Mouse (Mus musculus): ENCODE data around the gene Hif1an. TPM values are rescaled to one million over a fixed set of nuclear protein-coding genes. Genes with fewer than 3 reads are reported as not detected.

Gene Hif1an
- total and polyA plus RNA-seq, 3 experiments, result 8.3 to 29.2 (median 12.9) TPM

- H3K36me3 ChIP-seq (replicated peaks in 1 of 2; ENCODE audit: control insufficient read depth in 1 of 2, insufficient read depth in 1 of 2, low read length in 1 of 2), result peaks cover 30 to 36% of the 10 kb centered on the region in 2 experiments
- dilution Hi-C loops (cut with MboI; ENCODE audit: extremely low pct_ligation_motif_present, extremely low pct_unique_long_range_greater_than_20kb, low sequenced_read_pairs) (no loop called here), in situ Hi-C loops (cut with MboI; ENCODE audit: low pct_ligation_motif_present, low pct_unique_long_range_greater_than_20kb, low sequenced_read_pairs) (loop anchor here (10.0 kb wide), 1 partner anchor 180 kb away; no protein-coding TSS in a partner anchor)
- peak within 1 kb of the TSS; percentile 95 for H3K4me2 ChIP-seq (ENCODE audit: insufficient read depth, low read depth, poor library complexity, severe bottlenecking)
- peaks cover 3% of the 10 kb centered on the region for H3K27me3 ChIP-seq (replicated peaks)
- peaks cover 13% of the 10 kb centered on the region for H3K79me2 ChIP-seq (replicated peaks; ENCODE audit: control insufficient read depth, extremely low read depth, insufficient read depth, poor library complexity, severe bottlenecking)
- H3K9ac ChIP-seq (ENCODE audit: insufficient read depth, low read depth), result peak within 1 kb of the TSS; percentile 74
- no peaks in the 10 kb centered on the region for H3K9me3 ChIP-seq (replicated peaks; ENCODE audit: low read length)
- TF ChIP-seq CHD1 (IDR thresholded peaks at IDR 0.05; ENCODE audit: low read depth, low read length) (no peak), E2F4 (IDR thresholded peaks at IDR 0.05; ENCODE audit: insufficient replicate concordance, low read depth, low read length) (peak; percentile 72; the same call in 1 of the 2 replicates), SIN3A (IDR thresholded peaks at IDR 0.05; ENCODE audit: low read length) (peak; percentile 88), HCFC1 (IDR thresholded peaks at IDR 0.05; ENCODE audit: low read depth, low read length) (peak; percentile 84), POLR2A (IDR thresholded peaks at IDR 0.05; ENCODE audit: low read depth, low read length) (peak; percentile 97), MAZ (IDR thresholded peaks at IDR 0.05; ENCODE audit: low read depth, low read length) (no peak), BHLHE40 (IDR thresholded peaks at IDR 0.05; ENCODE audit: low read depth, low read length) (peak; percentile 20; the same call in 1 of the 2 replicates), EP300 (IDR thresholded peaks at IDR 0.05; ENCODE audit: low read length) (no peak), JUN (IDR thresholded peaks at IDR 0.05; ENCODE audit: insufficient read depth, low read depth, low read length) (no peak), TBP (conservative IDR thresholded peaks at IDR 0.05; ENCODE audit: low read depth, low read length) (peak; percentile 68; the same call in 1 of the 2 replicates), CTCF (conservative IDR thresholded peaks at IDR 0.05 in 1 of 2, IDR thresholded peaks at IDR 0.05 in 1 of 2; ENCODE audit: low read depth in 2 of 2, low read length in 2 of 2) (no peak), MXI1 (IDR thresholded peaks at IDR 0.05; ENCODE audit: low read depth, low read length) (peak; percentile 40; the same call in 1 of the 2 replicates), TCF12 (IDR thresholded peaks at IDR 0.05; ENCODE audit: low read depth, low read length) (peak; percentile 93), CHD2 (IDR thresholded peaks at IDR 0.05; ENCODE audit: low read length) (no peak), ETS1 (conservative IDR thresholded peaks at IDR 0.05; ENCODE audit: low read depth, low read length) (0 out of 2 replicates have a peak, but pooled peaks have one; percentile 19), USF1 (IDR thresholded peaks at IDR 0.05; ENCODE audit: low read depth, low read length) (no peak), MEF2A (IDR thresholded peaks at IDR 0.05; ENCODE audit: borderline replicate concordance, low read depth, low read length) (peak; percentile 45; the same call in 1 of the 2 replicates), NRF1 (IDR thresholded peaks at IDR 0.05; ENCODE audit: low read depth, low read length) (peak; percentile 92), JUND (conservative IDR thresholded peaks at IDR 0.05; ENCODE audit: low read depth, low read length) (no peak), POLR2AphosphoS2 (IDR thresholded peaks at IDR 0.05; ENCODE audit: low read depth, low read length) (0 out of 2 replicates have a peak, but pooled peaks have one; percentile 50), GABPA (IDR thresholded peaks at IDR 0.05; ENCODE audit: insufficient replicate concordance, low read depth, low read length) (no peak), RCOR1 (conservative IDR thresholded peaks at IDR 0.05; ENCODE audit: low read depth, low read length) (no peak), MAFK (IDR thresholded peaks at IDR 0.05; ENCODE audit: insufficient replicate concordance, low read length) (no peak), MAX (IDR thresholded peaks at IDR 0.05; ENCODE audit: low read length) (no peak), RAD21 (IDR thresholded peaks at IDR 0.05; ENCODE audit: low read depth, low read length) (no peak), KAT2A (IDR thresholded peaks at IDR 0.05; ENCODE audit: insufficient replicate concordance, low read length) (peak; percentile 71; the same call in 1 of the 2 replicates), ZMIZ1 (IDR thresholded peaks at IDR 0.05; ENCODE audit: low read depth, low read length) (peak; percentile 81; the same call in 1 of the 2 replicates), ELF1 (IDR thresholded peaks at IDR 0.05; ENCODE audit: low read depth, low read length) (0 out of 2 replicates have a peak, but pooled peaks have one; percentile 27), ZKSCAN1 (IDR thresholded peaks at IDR 0.05; ENCODE audit: borderline replicate concordance, low read depth, low read length) (no peak), PAX5 (IDR thresholded peaks at IDR 0.05; ENCODE audit: low read length) (peak; percentile 92), UBTF (IDR thresholded peaks at IDR 0.05; ENCODE audit: low read depth, low read length) (0 out of 2 replicates have a peak, but pooled peaks have one; percentile 37), USF2 (conservative IDR thresholded peaks at IDR 0.05; ENCODE audit: low read depth, low read length) (no peak), NELFE (IDR thresholded peaks at IDR 0.05; ENCODE audit: low read depth, low read length) (peak; percentile 91), IRF4 (IDR thresholded peaks at IDR 0.05; ENCODE audit: low read depth, low read length) (no peak; the same call in 1 of the 2 replicates), ZNF384 (IDR thresholded peaks at IDR 0.05; ENCODE audit: low read depth, low read length) (no peak), ZC3H11A (IDR thresholded peaks at IDR 0.05; ENCODE audit: low read depth, low read length) (no peak), MYC (IDR thresholded peaks at IDR 0.05; ENCODE audit: low read depth, low read length) (no peak), SMC3 (IDR thresholded peaks at IDR 0.05; ENCODE audit: low read depth, low read length) (no peak)
- H3K4me1 ChIP-seq (ENCODE audit: control insufficient read depth in 1 of 2, insufficient read depth in 2 of 2), result peaks cover 0 to 17% of the 10 kb centered on the region in 2 experiments; a peak in 2 of 4 replicates
- DNase-seq (ENCODE audit: extremely low read depth), result peak; percentile 94
- H3K27ac ChIP-seq (ENCODE audit: insufficient read depth, low read depth), result peak within 1 kb of the TSS; percentile 43
- peak within 1 kb of the TSS; percentile 94 to 99 (median 99) for H3K4me3 ChIP-seq (replicated peaks in 1 of 3; ENCODE audit: low read depth in 2 of 3, low read length in 2 of 3, poor library complexity in 1 of 3)
Measured at GRCm38 (mm10) chr19:44554861-44555590, 7.6 kb upstream of the Hif1an start, which contains the start of gene Ndufb8. Gene Ndufb8, minus strand, starts transcription at chr19:44555440.

Measured in CH12.LX (cell line).